Mouse (Mus musculus) bone marrow macrophage, adult 2 months (primary cell): ENCODE results near the gene Wdfy2.

Experiments
- CTCF ChIP-seq: IDR thresholded peaks from 2 replicates; pipeline ENCODE4 v1.5.1; 2012; ENCODE audit warnings: low read depth, mild to moderate bottlenecking, low read length, moderate library complexity
- POLR2A ChIP-seq: IDR thresholded peaks from 2 replicates; pipeline ENCODE4 v1.6.1; 2012; ENCODE audit warnings: mild to moderate bottlenecking, low read depth, low read length, borderline replicate concordance

DNA sequence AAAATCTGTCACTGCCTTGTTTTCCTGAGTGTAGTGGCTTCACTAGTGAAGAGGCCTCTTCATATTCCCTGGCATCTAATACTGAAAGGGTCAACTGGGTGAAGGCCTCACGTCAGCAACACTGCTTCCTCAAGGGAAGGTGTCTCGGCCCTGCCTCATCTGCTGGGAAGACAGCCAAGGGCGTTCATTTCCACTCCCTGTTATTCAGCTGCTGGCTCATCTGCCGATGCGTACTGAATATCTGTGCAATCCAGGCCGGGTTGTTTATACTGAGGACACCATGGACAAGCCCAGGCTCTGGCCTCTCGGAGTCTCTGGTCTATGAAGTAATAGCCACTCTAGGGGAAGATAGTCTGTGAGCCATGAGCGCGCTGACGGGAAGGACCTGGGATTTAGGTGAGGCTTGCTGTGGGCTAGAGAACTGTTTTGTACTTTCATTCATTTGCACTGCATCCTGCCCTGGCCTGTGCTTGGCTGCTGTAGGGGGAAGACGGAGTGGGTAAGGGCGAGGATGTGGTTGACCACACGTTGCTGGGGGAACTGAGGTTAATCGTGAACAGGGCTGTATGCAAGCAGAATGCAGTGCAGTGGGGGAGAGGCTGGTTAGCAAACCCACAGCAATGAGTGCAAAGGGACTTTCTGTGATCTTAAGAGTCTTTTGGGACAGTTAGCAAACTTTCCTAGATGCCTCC lies 103.1 kb downstream of the Wdfy2 start:
- TF ChIP-seq CTCF, result no peak
- TF ChIP-seq POLR2A, result no peak
